Mouse (Mus musculus) heart, embryonic 11.5 days (tissue): ENCODE data around the gene Olfr1475. TPM values are rescaled to one million over a fixed set of nuclear protein-coding genes. Genes with fewer than 3 reads are reported as not detected.
"Not testable (repeated sequence)": the region's sequence is repeated elsewhere in the genome, so short reads cannot be mapped to it uniquely, and the experiment has no call there.

Source experiments
- ATAC-seq: fragments of 200-750 bp; cut with Nextera tagmentation; replicated peaks from 2 replicates; pipeline ENCODE4 v1.8.0; 2017; ENCODE audit warnings: moderate library complexity; ENCODE audit not compliant: insufficient number of reproducible peaks, low FRiP score, low TSS enrichment
- H3K27ac ChIP-seq: fragments of 300-500 bp; sonication (generic); 2 replicates; pipeline ENCODE4 v1.5.1; 2014; ENCODE audit warnings: mild to moderate bottlenecking, low read depth, low read length
- H3K27me3 ChIP-seq: fragments of 300-500 bp; sonication (generic); 2 replicates; pipeline ENCODE4 v1.6.1; 2014; ENCODE audit warnings: mild to moderate bottlenecking, low read length, mixed read lengths; ENCODE audit not compliant: control insufficient read depth, insufficient read depth
- H3K36me3 ChIP-seq: fragments of 300-500 bp; sonication (generic); 2 replicates; pipeline ENCODE4 v1.6.1; 2014; ENCODE audit warnings: mild to moderate bottlenecking, low read length, moderate library complexity, mixed read lengths; ENCODE audit not compliant: control insufficient read depth, insufficient read depth
- H3K4me1 ChIP-seq: fragments of 300-500 bp; sonication (generic); 2 replicates; pipeline ENCODE4 v1.6.1; 2014; ENCODE audit warnings: low read length; ENCODE audit not compliant: control insufficient read depth, insufficient read depth
- H3K4me2 ChIP-seq: fragments of 300-500 bp; sonication (generic); 2 replicates; pipeline ENCODE4 v1.6.1; 2014; ENCODE audit warnings: mild to moderate bottlenecking, moderate library complexity
- H3K4me3 ChIP-seq: fragments of 300-500 bp; sonication (generic); 2 replicates; pipeline ENCODE4 v1.5.1; 2014; ENCODE audit warnings: low read depth, low read length
- H3K9ac ChIP-seq: fragments of 300-500 bp; sonication (generic); 2 replicates; pipeline ENCODE4 v1.6.1; 2014; ENCODE audit warnings: mild to moderate bottlenecking, low read depth, low read length, moderate library complexity
- H3K9me3 ChIP-seq: fragments of 300-500 bp; sonication (generic); replicated peaks from 2 replicates; pipeline ENCODE4 v1.6.1; 2016; ENCODE audit warnings: low read length; ENCODE audit not compliant: control insufficient read depth
- WGBS: fragments of 180-500 bp; shearing (Covaris S2); extraction: QIAGEN DNeasy Blood & Tissue Kit; methylation state at CpG from one replicate; pipeline ENCODE4 v1.1.7; 2014; ENCODE audit not compliant: insufficient replicate concordance; 5-methylcytosine and 5-hydroxymethylcytosine counted together
- polyA plus RNA-seq: library from polyadenylated mRNA; unstranded; fragments of >200 nt; fragmentation: Nextera tagmentation; extraction: Ambion mirVana; gene quantifications from 2 replicates; pipeline ENCODE4 v1.2.1, GENCODE M21; 2014

Olfr1475 gene
- polyA plus RNA-seq = not detected in 2 replicates

DNA sequence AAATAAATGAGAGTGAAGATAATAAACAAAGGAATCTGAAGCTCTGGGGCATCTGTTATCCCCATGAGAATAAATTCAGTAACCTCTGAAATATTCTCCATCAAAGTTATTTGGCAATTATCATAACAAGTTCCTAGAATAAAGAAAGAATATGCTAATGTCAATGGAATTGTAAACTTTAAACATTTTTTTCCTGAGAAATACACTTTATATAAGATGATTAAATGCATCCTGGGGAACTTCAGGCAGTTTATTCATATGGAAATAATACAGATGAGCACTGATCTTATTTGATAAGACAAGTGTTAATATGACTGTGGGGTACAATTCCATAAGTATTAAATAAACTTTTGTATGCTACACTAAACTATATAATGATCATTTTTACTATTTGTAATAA is at the start of gene Olfr1475:
Gene Olfr1475 (minus strand): TSS at position 101 of the 400 bp plus-strand sequence.
- Histone ChIP-seq H3K4me1 (no peaks in the 10 kb centered on the region), H3K36me3 (no peaks in the 10 kb centered on the region), H3K4me2 (no peak within 1 kb of the TSS), H3K27ac (no peak within 1 kb of the TSS), H3K27me3 (no peaks in the 10 kb centered on the region), H3K4me3 (no peak within 1 kb of the TSS), H3K9ac (no peak within 1 kb of the TSS), H3K9me3 (no peaks in the 10 kb centered on the region)
- no peak for ATAC-seq

DNA sequence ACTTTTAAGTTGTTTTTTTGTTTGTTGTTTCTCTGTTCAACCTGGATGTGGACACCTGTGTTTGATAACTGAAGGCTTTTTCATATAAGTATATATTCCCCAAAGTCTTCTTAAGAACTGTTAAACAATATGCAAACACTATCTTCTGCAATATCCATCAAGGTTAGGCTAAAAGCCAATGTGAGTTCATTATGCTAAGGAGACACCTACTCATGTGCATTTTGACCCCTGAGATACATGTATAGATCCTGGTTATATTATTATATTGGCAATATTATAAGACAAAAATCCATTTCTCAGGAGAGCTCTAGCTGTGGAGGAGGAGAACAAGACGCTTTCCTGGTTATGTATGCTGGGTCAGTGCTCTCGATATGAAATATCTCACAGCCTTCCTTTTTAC is 47.6 kb upstream of the Olfr1475 start, which contains the start of gene Olfr1480:
Gene Olfr1480 (plus strand): TSS at position 301 of the 400 bp plus-strand sequence.
- peaks cover 6% of the 10 kb centered on the region; the same call in 1 of the 2 replicates for H3K9me3 ChIP-seq
- no peaks in the 10 kb centered on the region for H3K27me3 ChIP-seq
- H3K4me2 ChIP-seq = no peak within 1 kb of the TSS
- no peak within 1 kb of the TSS for H3K27ac ChIP-seq
- no peak within 1 kb of the TSS for H3K4me3 ChIP-seq
- H3K36me3 ChIP-seq = no peaks in the 10 kb centered on the region
- no peaks in the 10 kb centered on the region for H3K4me1 ChIP-seq
- WGBS = 64% methylated on average over 2 of the region's 2 CpGs
- ATAC-seq = no peak
- H3K9ac ChIP-seq = no peak within 1 kb of the TSS

GRCm38 (mm10) chr19:13500246-13500645 is 20.2 kb upstream of the Olfr1475 start, which contains the start of gene Olfr1477:
Olfr1477 (plus strand) TSS chr19:13500546.
- no peak within 1 kb of the TSS for H3K4me2 ChIP-seq
- H3K4me3 ChIP-seq = no peak within 1 kb of the TSS
- WGBS = 69% methylated on average over 3 of the region's 3 CpGs
- no peak within 1 kb of the TSS for H3K27ac ChIP-seq
- H3K9ac ChIP-seq = no peak within 1 kb of the TSS
- H3K27me3 ChIP-seq = no peaks in the 10 kb centered on the region
- H3K4me1 ChIP-seq = no peaks in the 10 kb centered on the region
- no peak for ATAC-seq
- H3K9me3 ChIP-seq = peaks cover 4% of the 10 kb centered on the region; the same call in 1 of the 2 replicates
- no peaks in the 10 kb centered on the region for H3K36me3 ChIP-seq

DNA sequence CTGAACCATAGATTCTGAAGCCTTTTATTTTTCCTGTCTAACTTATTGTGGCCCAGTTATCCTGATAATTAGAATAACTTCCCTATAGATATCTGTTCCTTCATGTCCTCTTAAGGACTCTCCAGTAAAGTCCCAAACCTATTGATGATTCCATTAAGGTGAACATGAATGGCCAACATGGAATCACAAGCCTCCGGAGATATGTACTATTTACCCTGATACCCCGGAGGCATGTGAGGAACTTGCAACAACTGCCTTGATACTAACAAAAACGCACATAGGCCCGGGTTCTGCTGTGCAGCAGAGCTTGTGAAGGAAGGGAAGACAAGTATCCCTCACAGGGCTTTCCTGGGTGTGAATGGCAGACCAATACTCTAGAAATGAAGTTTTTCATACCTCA is 10.7 kb downstream of the Olfr1475 start, which contains the start of gene Olfr1474:
Gene Olfr1474 (plus strand): TSS at position 301 of the 400 bp plus-strand sequence.
- not testable (repeated sequence) for H3K4me2 ChIP-seq, ATAC-seq, H3K27me3 ChIP-seq, H3K36me3 ChIP-seq, H3K27ac ChIP-seq, H3K4me3 ChIP-seq, H3K9me3 ChIP-seq, H3K9ac ChIP-seq, H3K4me1 ChIP-seq
- 78% methylated on average over 4 of the region's 4 CpGs for WGBS

DNA sequence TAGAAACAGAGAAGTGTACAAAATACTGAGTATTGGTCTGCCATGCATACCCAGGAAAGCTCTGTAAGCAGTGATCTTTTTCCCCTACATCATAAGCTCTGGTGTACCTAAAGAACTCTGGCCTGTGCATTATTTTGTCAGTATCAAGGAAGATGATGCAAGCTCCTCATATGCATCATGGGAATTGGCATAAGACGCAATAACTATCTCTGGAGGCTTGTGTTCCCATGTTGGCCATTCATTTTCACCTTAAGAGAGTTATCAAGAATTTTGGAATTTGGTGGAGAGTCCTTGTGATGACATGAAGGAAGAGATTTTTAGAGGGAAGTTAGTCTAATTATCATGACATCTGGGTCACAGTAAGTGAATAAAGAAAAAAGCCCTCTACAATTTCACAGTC is 24.0 kb downstream of the Olfr1475 start, which contains the start of gene Olfr1472:
Gene Olfr1472 (minus strand): TSS at position 101 of the 400 bp plus-strand sequence.
- no peaks in the 10 kb centered on the region for H3K4me1 ChIP-seq
- H3K4me2 ChIP-seq = no peak within 1 kb of the TSS
- WGBS = 70% methylated on average over 1 of the region's 1 CpGs
- no peak for ATAC-seq
- no peak within 1 kb of the TSS for H3K4me3 ChIP-seq
- no peaks in the 10 kb centered on the region for H3K27me3 ChIP-seq
- no peak within 1 kb of the TSS for H3K9ac ChIP-seq
- no peaks in the 10 kb centered on the region for H3K36me3 ChIP-seq
- no peaks in the 10 kb centered on the region for H3K9me3 ChIP-seq
- H3K27ac ChIP-seq = no peak within 1 kb of the TSS

GRCm38 (mm10) chr19:13443109-13443508 is 36.9 kb downstream of the Olfr1475 start, which contains the start of gene Olfr1471:
Olfr1471 (plus strand) TSS chr19:13443409.
- WGBS = 71% methylated on average over 2 of the region's 2 CpGs
- H3K27me3 ChIP-seq, H3K9me3 ChIP-seq, H3K4me3 ChIP-seq, H3K4me2 ChIP-seq, H3K9ac ChIP-seq, ATAC-seq, H3K36me3 ChIP-seq, H3K4me1 ChIP-seq, H3K27ac ChIP-seq: not testable (repeated sequence)

Other genes with a start within 250 kb of the Olfr1475 start
- not detected in 2 replicates for gene Olfr1463, start 248.9 kb downstream of the Olfr1475 start, polyA plus RNA-seq
- gene Olfr1465, start 164.7 kb downstream of the Olfr1475 start, polyA plus RNA-seq = not detected in 2 replicates
- not detected in 2 replicates for gene Olfr1466, start 141.3 kb downstream of the Olfr1475 start, polyA plus RNA-seq
- gene Olfr1467, start 118.0 kb downstream of the Olfr1475 start, polyA plus RNA-seq = not detected in 2 replicates
- not detected in 2 replicates for gene Olfr1469, start 72.3 kb downstream of the Olfr1475 start, polyA plus RNA-seq
- not detected in 2 replicates for gene Olfr1471, start 36.8 kb downstream of the Olfr1475 start, polyA plus RNA-seq
- not detected in 2 replicates for gene Olfr1472, start 24.1 kb downstream of the Olfr1475 start, polyA plus RNA-seq
- not detected in 2 replicates for gene Olfr1474, start 10.6 kb downstream of the Olfr1475 start, polyA plus RNA-seq
- not detected in 2 replicates for gene Olfr1477, start 20.4 kb upstream of the Olfr1475 start, polyA plus RNA-seq
- gene Olfr1480, start 47.7 kb upstream of the Olfr1475 start, polyA plus RNA-seq = not detected in 2 replicates
- not detected in 2 replicates for gene Olfr1484, start 103.3 kb upstream of the Olfr1475 start, polyA plus RNA-seq
- gene Olfr1487, start 137.2 kb upstream of the Olfr1475 start, polyA plus RNA-seq = not detected in 2 replicates
- not detected in 2 replicates for gene Olfr1489, start 151.4 kb upstream of the Olfr1475 start, polyA plus RNA-seq
- not detected in 2 replicates for gene Olfr1490, start 170.9 kb upstream of the Olfr1475 start, polyA plus RNA-seq
- not detected in 2 replicates for gene Olfr1491, start 217.1 kb upstream of the Olfr1475 start, polyA plus RNA-seq
- gene Olfr1493-ps1, start 243.1 kb upstream of the Olfr1475 start, polyA plus RNA-seq = not detected in 2 replicates